Mouse (Mus musculus) intestine, postnatal 0 days (tissue): ENCODE results near the gene Gm11060. TPM values are rescaled to one million over a fixed set of nuclear protein-coding genes. Genes with fewer than 3 reads are reported as not detected.
A peak's percentile ranks its signal among the peaks of the same experiment; 100 is the strongest.

ENCODE experiments used
- ATAC-seq: fragments of 200-750 bp; cut with Nextera tagmentation; 2 replicates; pipeline ENCODE4 v1.8.0; 2017; ENCODE audit warnings: mild to moderate bottlenecking, moderate TSS enrichment, moderate library complexity
- H3K27ac ChIP-seq: fragments of 300-500 bp; sonication (generic); 2 replicates; pipeline ENCODE4 v1.5.1; 2014; ENCODE audit warnings: mild to moderate bottlenecking, low read depth, low read length, moderate library complexity
- H3K27me3 ChIP-seq: fragments of 300-500 bp; sonication (generic); replicated peaks from 2 replicates; pipeline ENCODE4 v1.6.1; 2014; ENCODE audit warnings: low read length, mixed read lengths; ENCODE audit not compliant: control insufficient read depth, insufficient read depth
- H3K36me3 ChIP-seq: fragments of 300-500 bp; sonication (generic); 2 replicates; pipeline ENCODE4 v1.6.1; 2014; ENCODE audit warnings: mild to moderate bottlenecking, moderate library complexity; ENCODE audit not compliant: control insufficient read depth, insufficient read depth
- H3K4me1 ChIP-seq: fragments of 300-500 bp; sonication (generic); replicated peaks from 2 replicates; pipeline ENCODE4 v1.6.1; 2014; ENCODE audit warnings: antibody characterized with exemption, low read length, mixed read lengths; ENCODE audit not compliant: control insufficient read depth, insufficient read depth
- H3K4me2 ChIP-seq: fragments of 300-500 bp; sonication (generic); replicated peaks from 2 replicates; pipeline ENCODE4 v1.6.1; 2014; ENCODE audit warnings: low read depth, mild to moderate bottlenecking, moderate library complexity
- H3K4me3 ChIP-seq: fragments of 300-500 bp; sonication (generic); 2 replicates; pipeline ENCODE4 v1.5.1; 2014; ENCODE audit warnings: low read depth, low read length
- H3K9ac ChIP-seq: fragments of 300-500 bp; sonication (generic); 2 replicates; pipeline ENCODE4 v1.6.1; 2014; ENCODE audit warnings: mild to moderate bottlenecking, low read depth, low read length
- H3K9me3 ChIP-seq: fragments of 300-500 bp; sonication (generic); 2 replicates; pipeline ENCODE4 v1.6.1; 2016; ENCODE audit warnings: mixed run types; ENCODE audit not compliant: control insufficient read depth
- CTCF ChIP-seq: sonication (generic); IDR thresholded peaks from 2 replicates; pipeline ENCODE4 v1.5.1; 2016; ENCODE audit warnings: low read depth, mild to moderate bottlenecking, control low read depth, antibody characterized with exemption, moderate library complexity
- WGBS: fragments of 180-500 bp; shearing (Covaris S2); extraction: QIAGEN DNeasy Blood & Tissue Kit; methylation state at CpG from one replicate; pipeline ENCODE4 v1.1.7; 2014; 5-methylcytosine and 5-hydroxymethylcytosine counted together
- polyA plus RNA-seq: library from polyadenylated mRNA; unstranded; fragments of >200 nt; fragmentation: Nextera tagmentation; extraction: Ambion mirVana; gene quantifications from 2 replicates; pipeline ENCODE4 v1.2.1, GENCODE M21; 2015

Gm11060 gene
- polyA plus RNA-seq, 1 experiment from 2014 or later, result not detected

DNA sequence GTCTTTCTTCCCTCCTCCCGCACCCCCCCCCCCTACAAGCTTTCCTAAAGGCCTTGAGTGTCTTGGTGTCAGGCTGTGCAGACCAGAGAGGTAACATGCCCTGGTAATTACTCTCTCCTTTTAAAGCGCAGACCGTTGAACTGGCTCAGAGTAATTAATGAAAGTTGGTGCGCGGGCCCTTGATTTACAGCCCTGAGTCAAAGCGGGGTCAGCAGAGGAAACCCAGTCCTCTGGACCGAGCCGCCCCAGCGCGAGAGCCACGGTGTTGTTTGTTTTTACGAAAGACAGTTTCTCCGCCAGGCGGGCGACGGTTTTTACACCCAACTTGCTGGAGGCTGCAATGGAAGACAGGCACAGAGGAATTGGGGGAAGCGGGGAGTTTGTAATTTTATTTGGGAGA is 40.5 kb downstream of the Gm11060 start:
- Histone ChIP-seq H3K27me3 (peaks cover 96% of the 10 kb centered on the region), H3K4me1 (no peaks in the 10 kb centered on the region), H3K27ac (no peak overlapping the region), H3K36me3 (no peaks in the 10 kb centered on the region), H3K9ac (no peak overlapping the region), H3K4me2 (no peak overlapping the region), H3K4me3 (no peak overlapping the region), H3K9me3 (no peaks in the 10 kb centered on the region)
- no peak for ATAC-seq
- 3% methylated on average over 17 of the region's 17 CpGs for WGBS
- TF ChIP-seq CTCF, result no peak

- Histone ChIP-seq H3K4me3 (peak overlapping the region; percentile 11; the same call in 1 of the 2 replicates), H3K36me3 (no peaks in the 10 kb centered on the region), H3K27ac (no peak overlapping the region)
These were observed 41.3 kb downstream of the Gm11060 start for GRCm38 (mm10) chr2:105132933-105133795.

GRCm38 (mm10) chr2:105134296-105134695 is 42.5 kb downstream of the Gm11060 start:
- ATAC-seq, result peak; percentile 38; the same call in 1 of the 2 replicates
- no peaks in the 10 kb centered on the region for H3K36me3 ChIP-seq
- WGBS, result 1% methylated on average over 19 of the region's 19 CpGs
- H3K27me3 ChIP-seq, result peaks cover 89% of the 10 kb centered on the region
- no peak overlapping the region for H3K4me3 ChIP-seq
- no peak overlapping the region for H3K9ac ChIP-seq
- no peak overlapping the region for H3K4me2 ChIP-seq
- no peak for TF ChIP-seq CTCF
- no peaks in the 10 kb centered on the region for H3K4me1 ChIP-seq
- H3K9me3 ChIP-seq, result no peaks in the 10 kb centered on the region
- H3K27ac ChIP-seq, result no peak overlapping the region

More at GRCm38 (mm10) chr2:105132933-105133795, 41.3 kb downstream of the Gm11060 start:
- Histone ChIP-seq H3K4me1 (no peaks in the 10 kb centered on the region), H3K4me2 (no peak overlapping the region), H3K27me3 (peaks cover 89% of the 10 kb centered on the region), H3K9ac (no peak overlapping the region), H3K9me3 (no peaks in the 10 kb centered on the region)
- TF ChIP-seq CTCF, result no peak
- WGBS, result 3% methylated on average over 43 of the region's 43 CpGs
- no peak for ATAC-seq

DNA sequence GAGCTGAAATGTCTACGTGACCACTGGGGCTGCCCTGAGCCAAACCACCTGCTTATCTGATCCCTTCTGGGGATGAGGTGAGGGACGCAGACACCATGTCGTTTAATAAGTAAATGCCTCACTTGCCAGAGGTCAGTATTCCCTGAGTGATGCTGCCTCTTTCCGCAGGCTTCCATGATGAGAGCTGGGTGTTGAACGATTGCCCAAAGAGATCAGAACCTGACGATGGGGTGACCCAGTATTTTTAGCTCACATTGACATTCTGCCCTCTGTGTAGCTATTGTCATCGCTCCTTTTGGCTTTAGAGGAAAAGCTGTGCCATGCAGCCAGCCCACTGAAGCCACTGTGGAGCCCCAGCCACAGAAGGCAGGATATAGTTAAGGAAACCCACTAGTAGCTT is 47.7 kb downstream of the Gm11060 start:
- ATAC-seq, result no peak
- no peak for TF ChIP-seq CTCF
- Histone ChIP-seq H3K4me1 (no peaks in the 10 kb centered on the region), H3K27ac (no peak overlapping the region), H3K9me3 (no peaks in the 10 kb centered on the region), H3K9ac (no peak overlapping the region), H3K4me3 (no peak overlapping the region), H3K27me3 (peaks cover 47% of the 10 kb centered on the region), H3K36me3 (no peaks in the 10 kb centered on the region), H3K4me2 (no peak overlapping the region)
- WGBS, result 59% methylated on average over 7 of the region's 7 CpGs

DNA sequence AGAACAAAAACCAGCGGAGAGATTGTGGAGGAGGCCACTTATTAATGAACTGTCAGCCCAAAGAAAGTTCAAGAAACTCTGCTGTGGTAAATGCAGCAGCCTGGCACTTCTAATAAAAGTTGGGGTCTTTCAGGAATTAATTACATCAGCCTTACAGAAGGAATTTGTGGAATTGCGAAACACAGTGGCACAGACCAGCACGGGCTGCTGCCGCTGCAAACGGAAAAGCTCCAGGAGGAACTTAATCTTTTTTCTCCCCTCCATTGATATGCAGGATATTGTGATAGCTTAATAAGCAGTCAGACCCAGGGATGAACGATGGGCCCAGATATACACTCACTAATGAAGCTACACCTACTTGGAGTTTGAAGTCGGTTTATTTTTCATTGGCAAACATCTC is 49.6 kb downstream of the Gm11060 start:
- Histone ChIP-seq H3K4me1 (no peaks in the 10 kb centered on the region), H3K4me3 (no peak overlapping the region), H3K4me2 (no peak overlapping the region), H3K9ac (no peak overlapping the region), H3K27ac (no peak overlapping the region), H3K27me3 (peaks cover 29% of the 10 kb centered on the region), H3K9me3 (no peaks in the 10 kb centered on the region), H3K36me3 (no peaks in the 10 kb centered on the region)
- 59% methylated on average over 7 of the region's 7 CpGs for WGBS
- no peak for ATAC-seq
- TF ChIP-seq CTCF, result no peak

Other genes starting within 250 kb of the Gm11060 start
- gene Prrg4, start 242.1 kb upstream of the Gm11060 start, polyA plus RNA-seq, result 0.48 and 0.76 TPM in 2 replicates
- gene Ccdc73, start 224.2 kb upstream of the Gm11060 start, polyA plus RNA-seq, result 4.8 and 6.1 TPM in 2 replicates
- gene Eif3m, start 74.9 kb upstream of the Gm11060 start, polyA plus RNA-seq, result 141 and 145 TPM in 2 replicates
- gene Wt1, start 34.5 kb downstream of the Gm11060 start, polyA plus RNA-seq, result 3.9 TPM in 2 replicates
- 0.26 and 0.55 TPM in 2 replicates for gene Them7, start 132.3 kb downstream of the Gm11060 start, polyA plus RNA-seq